Mouse (Mus musculus): Measurements from ENCODE around the gene Tyw3.
A peak's percentile ranks its signal among the peaks of the same experiment; 100 is the strongest.

DNA sequence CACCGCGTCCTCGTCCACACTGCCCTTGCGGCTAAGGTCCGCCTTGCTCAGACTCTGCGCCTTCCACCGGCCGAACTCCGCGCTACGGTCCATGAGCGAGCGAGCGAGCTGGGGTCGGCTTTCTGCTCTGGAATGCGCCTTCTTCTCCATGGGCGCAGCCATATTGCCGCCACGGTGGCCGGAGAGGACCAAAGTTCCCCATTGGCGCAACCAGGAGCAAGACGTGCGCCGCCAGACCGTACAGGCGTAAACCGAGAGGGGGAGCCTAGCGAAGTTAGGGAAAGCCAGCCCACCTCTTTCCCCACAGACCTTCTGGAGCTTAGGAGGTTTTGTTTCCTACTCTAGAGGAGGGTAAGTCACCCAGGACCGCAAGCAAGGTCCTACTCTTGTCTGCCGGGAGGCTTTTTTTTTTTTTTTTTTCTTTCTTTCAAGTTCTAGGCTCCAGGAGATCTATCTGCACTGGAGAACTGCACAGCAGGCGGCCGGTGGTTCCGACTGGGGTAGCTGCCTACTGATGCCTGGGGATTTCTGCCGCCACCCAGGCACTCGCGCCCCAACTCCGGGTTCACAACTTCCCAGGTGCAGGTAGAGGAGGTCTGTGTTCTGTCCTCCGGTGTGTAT, at the start of gene Tyw3:
- TF ChIP-seq EP300 (IDR thresholded peaks at IDR 0.05; ENCODE audit: insufficient read depth, low read depth, low read length), result 0 out of 2 replicates have a peak, but pooled peaks have one; percentile 18
- TF ChIP-seq CTCF (IDR thresholded peaks at IDR 0.05), result peak; percentile 52

All from heart, adult 2 months (tissue).